Mouse (Mus musculus): Measurements from ENCODE around the gene Alyref. TPM values are rescaled to one million over a fixed set of nuclear protein-coding genes. Genes with fewer than 3 reads are reported as not detected.

The Alyref gene
- polyA plus RNA-seq, 1 experiment from 2014 or later, result 406 TPM

DNA sequence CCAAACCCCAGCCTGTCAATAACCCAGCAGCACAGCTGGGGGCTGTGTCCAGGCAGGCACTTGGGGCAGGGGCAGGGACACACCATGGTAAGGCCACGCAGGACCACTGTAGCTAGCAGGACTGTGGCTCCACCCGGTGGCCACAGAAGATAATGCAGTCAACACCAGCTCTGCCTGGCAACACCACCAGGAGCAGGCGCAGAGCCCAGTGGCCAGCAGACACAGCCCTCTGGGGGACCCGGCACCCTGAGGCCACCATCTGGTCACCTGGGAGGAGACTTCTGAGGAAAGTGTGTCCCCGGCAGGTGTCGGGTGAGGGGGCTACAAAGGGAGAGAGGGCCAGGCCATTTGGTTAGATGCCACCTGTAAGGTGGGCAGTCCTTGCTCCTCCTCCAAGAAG lies 14.6 kb upstream of the Alyref start:
- Histone ChIP-seq H3K4me2 (ENCODE audit: low read depth, low read length) (no peak overlapping the region), H3K27ac (replicated peaks; ENCODE audit: low read depth, low read length) (no peak overlapping the region), H3K27me3 (replicated peaks; ENCODE audit: control insufficient read depth, insufficient read depth, low read length) (peaks cover 9% of the 10 kb centered on the region; the same call in 1 of the 2 replicates), H3K4me3 (ENCODE audit: low read depth, low read length) (no peak overlapping the region), H3K4me1 (ENCODE audit: control insufficient read depth, insufficient read depth, low read length) (peaks cover 12% of the 10 kb centered on the region), H3K9ac (ENCODE audit: low read depth, low read length) (no peak overlapping the region), H3K36me3 (ENCODE audit: control insufficient read depth, insufficient read depth, low read length) (peaks cover 44% of the 10 kb centered on the region), H3K9me3 (ENCODE audit: control insufficient read depth, low read length) (no peaks in the 10 kb centered on the region)
- no peak for DNase-seq (ENCODE audit: low spot score)
- ATAC-seq (ENCODE audit: low read depth), result no peak
- WGBS, result 65% methylated on average over 4 of the region's 6 CpGs

DNA sequence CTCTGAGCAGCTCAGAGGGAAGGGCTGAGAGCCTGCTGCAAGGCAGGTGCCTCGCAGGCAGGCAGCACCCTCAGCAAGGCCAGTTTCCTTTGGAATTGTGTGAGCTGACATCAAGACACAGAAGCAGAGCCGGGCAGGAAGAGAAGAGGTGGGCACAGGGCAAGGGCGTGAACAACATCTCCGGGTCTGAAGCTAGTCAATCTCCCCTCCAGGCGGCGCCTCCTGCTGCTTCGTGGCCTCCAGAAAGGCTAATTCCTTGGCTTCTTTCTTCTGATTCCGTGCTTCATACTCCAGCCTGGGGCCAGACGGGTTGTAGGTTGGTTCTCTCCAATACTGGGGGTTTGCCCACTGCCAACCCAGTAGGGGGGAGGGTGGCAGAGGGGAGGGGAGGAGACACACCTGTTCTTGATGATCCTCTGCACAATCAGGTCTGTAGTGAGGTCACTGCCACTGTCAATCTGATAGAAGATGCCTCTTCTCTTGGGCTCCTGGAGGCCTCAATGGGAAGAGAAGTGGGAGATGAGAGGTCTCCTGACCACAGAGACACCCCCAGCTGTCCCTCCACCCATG lies 12.4 kb upstream of the Alyref start:
- ATAC-seq (ENCODE audit: low read depth) (no peak), DNase-seq (ENCODE audit: low spot score) (no peak)
- WGBS, result 72% methylated on average over 9 of the region's 9 CpGs
- Histone ChIP-seq H3K4me2 (ENCODE audit: low read depth, low read length) (no peak overlapping the region), H3K4me1 (ENCODE audit: control insufficient read depth, insufficient read depth, low read length) (peaks cover 4% of the 10 kb centered on the region; the same call in 1 of the 2 replicates), H3K27ac (replicated peaks; ENCODE audit: low read depth, low read length) (no peak overlapping the region), H3K4me3 (ENCODE audit: low read depth, low read length) (no peak overlapping the region), H3K36me3 (ENCODE audit: control insufficient read depth, insufficient read depth, low read length) (peaks cover 56% of the 10 kb centered on the region), H3K27me3 (replicated peaks; ENCODE audit: control insufficient read depth, insufficient read depth, low read length) (peaks cover 9% of the 10 kb centered on the region; the same call in 1 of the 2 replicates), H3K9me3 (ENCODE audit: control insufficient read depth, low read length) (no peaks in the 10 kb centered on the region), H3K9ac (ENCODE audit: low read depth, low read length) (no peak overlapping the region)

DNA sequence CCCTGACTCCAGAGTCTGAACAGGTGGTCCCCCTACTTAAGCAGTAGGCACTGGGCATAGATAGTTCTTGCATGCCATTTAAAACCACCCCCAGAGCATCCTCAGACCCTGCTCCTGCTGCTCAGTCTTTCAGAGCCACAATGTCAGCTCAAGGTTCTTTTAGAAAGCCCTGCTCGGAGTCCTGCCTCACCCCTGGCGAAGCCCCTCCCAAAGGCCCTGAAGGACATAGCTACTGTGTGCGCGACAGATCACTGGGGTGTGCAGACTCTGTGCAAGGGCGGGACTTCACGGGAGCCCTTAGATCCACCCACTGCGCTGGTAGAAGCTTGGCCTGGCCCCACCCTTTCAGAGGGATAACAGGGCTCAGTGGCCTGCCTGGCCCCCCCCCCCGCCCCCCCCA lies 11.1 kb upstream of the Alyref start:
- no peaks in the 10 kb centered on the region for H3K9me3 ChIP-seq (ENCODE audit: control insufficient read depth, low read length)
- peaks cover 65% of the 10 kb centered on the region for H3K36me3 ChIP-seq (ENCODE audit: control insufficient read depth, insufficient read depth, low read length)
- ATAC-seq (ENCODE audit: low read depth) (no peak), DNase-seq (ENCODE audit: low spot score) (no peak)
- WGBS, result 41% methylated on average over 8 of the region's 8 CpGs
- no peak overlapping the region; the same call in 1 of the 2 replicates for H3K9ac ChIP-seq (ENCODE audit: low read depth, low read length)
- H3K4me1 ChIP-seq (ENCODE audit: control insufficient read depth, insufficient read depth, low read length), result peaks cover 4% of the 10 kb centered on the region; the same call in 1 of the 2 replicates
- no peak overlapping the region for H3K4me3 ChIP-seq (ENCODE audit: low read depth, low read length)
- H3K27ac ChIP-seq (replicated peaks; ENCODE audit: low read depth, low read length), result no peak overlapping the region
- H3K4me2 ChIP-seq (ENCODE audit: low read depth, low read length), result no peak overlapping the region
- H3K27me3 ChIP-seq (replicated peaks; ENCODE audit: control insufficient read depth, insufficient read depth, low read length), result peaks cover 9% of the 10 kb centered on the region; the same call in 1 of the 2 replicates

DNA sequence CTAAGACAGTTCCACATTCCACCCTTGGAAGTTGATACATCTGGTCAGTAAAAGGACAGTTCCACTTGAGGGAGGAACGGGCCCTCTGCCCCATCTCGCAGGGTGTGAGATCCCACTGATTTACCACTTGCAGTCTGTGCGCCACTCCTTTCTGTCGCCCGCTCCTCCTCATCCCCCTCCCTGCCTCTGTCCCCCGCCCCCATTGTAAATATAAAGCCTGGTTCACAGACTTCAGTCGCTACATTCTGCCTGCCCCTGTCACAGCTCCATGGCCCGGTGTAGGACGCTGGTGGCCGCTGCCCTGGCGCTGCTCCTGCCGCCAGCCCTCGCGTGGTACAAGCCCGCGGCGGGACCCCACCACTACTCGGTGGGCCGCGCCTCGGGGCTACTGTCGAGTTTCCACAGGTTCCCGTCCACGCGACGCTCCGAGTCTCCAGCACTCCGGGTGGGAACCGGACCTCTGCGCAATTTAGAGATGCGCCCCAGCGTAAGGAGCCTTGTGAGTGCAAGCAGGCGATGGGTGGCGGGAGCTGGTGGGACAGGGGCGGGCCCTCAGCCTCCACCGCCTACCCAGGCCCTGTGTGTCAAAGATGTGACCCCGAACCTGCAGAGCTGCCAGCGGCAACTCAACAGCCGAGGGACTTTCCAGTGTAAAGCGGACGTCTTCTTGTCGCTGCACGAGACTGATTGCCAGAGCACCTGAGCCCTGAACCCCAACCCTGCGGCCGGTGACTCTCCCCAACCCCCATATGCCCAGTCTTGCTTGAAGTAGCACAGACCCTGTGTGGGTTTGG lies 10.3 kb upstream of the Alyref start, which contains the start of gene Npb:
Npb (plus strand) TSS at position 237 of the 794 bp plus-strand sequence.
- Histone ChIP-seq H3K27ac (replicated peaks; ENCODE audit: low read depth, low read length) (no peak within 1 kb of the TSS), H3K9ac (ENCODE audit: low read depth, low read length) (peak within 1 kb of the TSS; percentile 60), H3K4me2 (ENCODE audit: low read depth, low read length) (peak within 1 kb of the TSS; percentile 62), H3K4me1 (ENCODE audit: control insufficient read depth, insufficient read depth, low read length) (peaks cover 4% of the 10 kb centered on the region; the same call in 1 of the 2 replicates), H3K27me3 (replicated peaks; ENCODE audit: control insufficient read depth, insufficient read depth, low read length) (peaks cover 9% of the 10 kb centered on the region; the same call in 1 of the 2 replicates), H3K36me3 (ENCODE audit: control insufficient read depth, insufficient read depth, low read length) (peaks cover 65% of the 10 kb centered on the region), H3K9me3 (ENCODE audit: control insufficient read depth, low read length) (no peaks in the 10 kb centered on the region), H3K4me3 (ENCODE audit: low read depth, low read length) (peak within 1 kb of the TSS; percentile 31)
- 7% methylated on average over 43 of the region's 45 CpGs for WGBS
- DNase-seq (ENCODE audit: low spot score), result no peak
- 0 out of 2 replicates have a peak, but pooled peaks have one; percentile 5 for ATAC-seq (ENCODE audit: low read depth)

DNA sequence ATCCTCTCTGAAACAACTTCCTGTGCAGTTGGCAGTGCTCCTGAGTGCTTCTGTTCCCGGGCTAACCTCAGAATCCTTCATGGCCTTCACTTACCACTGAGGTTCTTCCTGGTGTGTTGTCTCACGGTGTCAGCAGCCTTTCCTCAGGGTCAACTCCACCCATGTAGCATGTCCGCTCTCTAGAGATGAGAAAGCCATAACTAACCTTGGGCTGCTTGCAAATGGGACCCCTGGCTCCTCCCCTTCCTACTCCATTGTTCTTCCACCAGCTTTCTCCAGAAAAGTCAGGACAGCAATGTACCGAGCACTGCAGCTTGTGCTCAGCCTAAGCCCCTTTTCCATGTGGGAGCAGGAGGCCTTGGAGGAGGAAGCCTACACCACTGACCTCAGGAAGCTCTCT lies 8.6 kb upstream of the Alyref start:
- H3K9ac ChIP-seq (ENCODE audit: low read depth, low read length), result no peak overlapping the region
- ATAC-seq (ENCODE audit: low read depth) (no peak), DNase-seq (ENCODE audit: low spot score) (no peak)
- H3K9me3 ChIP-seq (ENCODE audit: control insufficient read depth, low read length), result no peaks in the 10 kb centered on the region
- peaks cover 4% of the 10 kb centered on the region; the same call in 1 of the 2 replicates for H3K4me1 ChIP-seq (ENCODE audit: control insufficient read depth, insufficient read depth, low read length)
- peaks cover 9% of the 10 kb centered on the region; the same call in 1 of the 2 replicates for H3K27me3 ChIP-seq (replicated peaks; ENCODE audit: control insufficient read depth, insufficient read depth, low read length)
- H3K36me3 ChIP-seq (ENCODE audit: control insufficient read depth, insufficient read depth, low read length), result peaks cover 64% of the 10 kb centered on the region
- H3K4me3 ChIP-seq (ENCODE audit: low read depth, low read length), result no peak overlapping the region
- WGBS, result 76% methylated on average over 4 of the region's 4 CpGs
- no peak overlapping the region for H3K4me2 ChIP-seq (ENCODE audit: low read depth, low read length)
- H3K27ac ChIP-seq (replicated peaks; ENCODE audit: low read depth, low read length), result no peak overlapping the region

DNA sequence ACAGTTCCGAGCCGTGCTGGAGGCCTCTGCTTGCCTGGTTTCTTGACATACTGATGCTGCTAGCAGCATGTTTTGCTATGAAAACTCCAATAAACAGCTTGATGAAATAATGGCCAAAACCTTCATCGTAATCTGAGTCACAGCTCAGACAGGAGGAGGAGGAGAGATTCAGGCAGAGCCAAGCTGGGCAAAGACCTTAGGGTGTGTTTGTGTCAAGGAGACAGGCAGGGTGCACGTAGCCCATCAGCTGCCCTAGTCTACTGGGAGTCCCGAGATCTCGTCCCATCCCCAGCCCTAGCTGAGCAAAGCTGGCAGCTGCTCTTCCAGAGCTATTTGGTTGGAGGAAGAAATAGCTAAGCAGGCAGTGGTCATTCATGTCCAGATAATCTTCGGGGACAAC lies 7.5 kb upstream of the Alyref start:
- Histone ChIP-seq H3K4me1 (ENCODE audit: control insufficient read depth, insufficient read depth, low read length) (peaks cover 4% of the 10 kb centered on the region; the same call in 1 of the 2 replicates), H3K4me2 (ENCODE audit: low read depth, low read length) (no peak overlapping the region), H3K4me3 (ENCODE audit: low read depth, low read length) (no peak overlapping the region), H3K9me3 (ENCODE audit: control insufficient read depth, low read length) (no peaks in the 10 kb centered on the region), H3K36me3 (ENCODE audit: control insufficient read depth, insufficient read depth, low read length) (peaks cover 62% of the 10 kb centered on the region), H3K27ac (replicated peaks; ENCODE audit: low read depth, low read length) (no peak overlapping the region), H3K9ac (ENCODE audit: low read depth, low read length) (no peak overlapping the region), H3K27me3 (replicated peaks; ENCODE audit: control insufficient read depth, insufficient read depth, low read length) (peaks cover 9% of the 10 kb centered on the region; the same call in 1 of the 2 replicates)
- no peak for ATAC-seq (ENCODE audit: low read depth)
- 86% methylated on average over 7 of the region's 7 CpGs for WGBS
- no peak for DNase-seq (ENCODE audit: low spot score)

DNA sequence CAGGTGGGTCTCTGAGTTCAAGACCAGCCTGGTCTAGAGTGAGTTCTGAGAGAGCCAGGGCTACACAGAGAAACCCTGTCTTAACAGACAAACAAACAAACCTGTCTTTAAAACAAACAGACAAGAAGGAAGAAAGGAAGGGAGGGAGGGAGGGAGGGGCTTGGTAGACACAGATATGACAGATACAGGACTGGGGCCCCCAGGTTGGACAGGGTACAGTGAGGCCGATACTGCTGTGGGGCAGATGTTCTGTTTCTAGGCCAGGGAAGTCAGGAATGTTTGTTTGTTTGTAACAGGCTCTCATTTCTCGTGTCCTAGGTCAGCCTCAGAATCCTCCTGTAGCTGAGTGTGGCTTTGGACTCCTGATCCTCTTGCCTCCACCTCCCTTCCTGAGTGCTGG lies 5.4 kb upstream of the Alyref start:
- Histone ChIP-seq H3K4me3 (ENCODE audit: low read depth, low read length) (no peak overlapping the region), H3K36me3 (ENCODE audit: control insufficient read depth, insufficient read depth, low read length) (peaks cover 69% of the 10 kb centered on the region), H3K4me1 (ENCODE audit: control insufficient read depth, insufficient read depth, low read length) (peaks cover 9% of the 10 kb centered on the region; the same call in 1 of the 2 replicates), H3K9me3 (ENCODE audit: control insufficient read depth, low read length) (no peaks in the 10 kb centered on the region), H3K9ac (ENCODE audit: low read depth, low read length) (no peak overlapping the region), H3K27ac (replicated peaks; ENCODE audit: low read depth, low read length) (no peak overlapping the region), H3K4me2 (ENCODE audit: low read depth, low read length) (no peak overlapping the region), H3K27me3 (replicated peaks; ENCODE audit: control insufficient read depth, insufficient read depth, low read length) (0 out of 2 replicates have a peak, but pooled peaks cover under 1% of the 10 kb centered on the region)
- DNase-seq (ENCODE audit: low spot score) (no peak), ATAC-seq (ENCODE audit: low read depth) (no peak)
- 83% methylated on average over 2 of the region's 2 CpGs for WGBS

DNA sequence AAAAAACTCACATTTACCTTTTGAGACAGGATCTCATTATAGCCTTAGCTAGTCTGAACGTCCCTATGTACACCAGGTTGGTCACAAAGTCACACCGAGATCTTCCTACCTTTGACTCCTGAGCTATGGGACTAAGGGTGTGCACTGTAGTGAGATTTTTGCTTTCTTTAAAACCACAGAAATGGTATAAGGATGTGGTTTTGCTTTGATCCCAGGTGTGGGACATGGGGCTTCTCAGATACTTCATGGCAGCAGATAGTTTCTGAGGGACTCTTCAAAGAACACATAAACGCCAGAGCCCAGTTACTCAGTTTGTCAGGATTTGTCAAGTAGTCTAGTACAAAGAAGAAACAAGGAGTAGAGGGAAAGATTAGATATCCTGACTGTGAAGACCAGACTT lies 2.6 kb upstream of the Alyref start:
- peaks cover 71% of the 10 kb centered on the region for H3K36me3 ChIP-seq (ENCODE audit: control insufficient read depth, insufficient read depth, low read length)

More for the DNA sequence above, 2.6 kb upstream of the Alyref start:
- Histone ChIP-seq H3K27ac (replicated peaks; ENCODE audit: low read depth, low read length) (no peak overlapping the region), H3K27me3 (replicated peaks; ENCODE audit: control insufficient read depth, insufficient read depth, low read length) (no peaks in the 10 kb centered on the region), H3K4me3 (ENCODE audit: low read depth, low read length) (no peak overlapping the region), H3K9ac (ENCODE audit: low read depth, low read length) (no peak overlapping the region), H3K9me3 (ENCODE audit: control insufficient read depth, low read length) (no peaks in the 10 kb centered on the region), H3K4me2 (ENCODE audit: low read depth, low read length) (no peak overlapping the region), H3K4me1 (ENCODE audit: control insufficient read depth, insufficient read depth, low read length) (peaks cover 10% of the 10 kb centered on the region)
- WGBS, result 96% methylated on average over 3 of the region's 3 CpGs
- DNase-seq (ENCODE audit: low spot score) (no peak), ATAC-seq (ENCODE audit: low read depth) (no peak)

Data from embryonic facial prominence, embryonic 14.5 days (tissue).